Mouse (Mus musculus) heart, postnatal 0 days (tissue): ENCODE results near the gene Fam76b. TPM values are rescaled to one million over a fixed set of nuclear protein-coding genes. Genes with fewer than 3 reads are reported as not detected.

Source experiments
- ATAC-seq: fragments of 200-750 bp; cut with Nextera tagmentation; 2 replicates; pipeline ENCODE4 v1.8.0; 2017; ENCODE audit warnings: low read depth, moderate number of reproducible peaks, moderate library complexity; ENCODE audit not compliant: insufficient read depth
- DNase-seq: peaks from one replicate; pipeline ENCODE4 v3.0.0-alpha.2; 2016; ENCODE audit warnings: low spot score
- H3K27ac ChIP-seq: fragments of 300-500 bp; sonication (generic); 2 replicates; pipeline ENCODE4 v1.5.1; 2014; ENCODE audit warnings: low read depth, mild to moderate bottlenecking
- H3K27me3 ChIP-seq: fragments of 300-500 bp; sonication (generic); 2 replicates; pipeline ENCODE4 v1.6.1; 2014; ENCODE audit warnings: low read length, mixed read lengths; ENCODE audit not compliant: control insufficient read depth, insufficient read depth
- H3K36me3 ChIP-seq: fragments of 300-500 bp; sonication (generic); replicated peaks from 2 replicates; pipeline ENCODE4 v1.6.1; 2014; ENCODE audit warnings: low read length, mixed read lengths; ENCODE audit not compliant: control insufficient read depth, insufficient read depth
- H3K4me1 ChIP-seq: fragments of 300-500 bp; sonication (generic); 2 replicates; pipeline ENCODE4 v1.6.1; 2014; ENCODE audit warnings: antibody characterized with exemption; ENCODE audit not compliant: control insufficient read depth, insufficient read depth
- H3K4me2 ChIP-seq: fragments of 300-500 bp; sonication (generic); 2 replicates; pipeline ENCODE4 v1.6.1; 2014; ENCODE audit warnings: low read depth, mild to moderate bottlenecking, low read length, moderate library complexity
- H3K4me3 ChIP-seq: fragments of 300-500 bp; sonication (generic); 2 replicates; pipeline ENCODE4 v1.5.1; 2014; ENCODE audit warnings: low read depth, low read length
- H3K9ac ChIP-seq: fragments of 300-500 bp; sonication (generic); replicated peaks from 2 replicates; pipeline ENCODE4 v1.6.1; 2014; ENCODE audit warnings: low read depth, low read length, mixed read lengths
- H3K9me3 ChIP-seq: fragments of 300-500 bp; sonication (generic); replicated peaks from 2 replicates; pipeline ENCODE4 v1.6.1; 2016; ENCODE audit warnings: low read length; ENCODE audit not compliant: control insufficient read depth
- CTCF ChIP-seq: IDR thresholded peaks from 2 replicates; pipeline ENCODE4 v1.5.1; 2016; ENCODE audit warnings: antibody characterized with exemption, control low read depth, low read depth
- EP300 ChIP-seq: IDR thresholded peaks from 2 replicates; pipeline ENCODE4 v1.6.1; 2016; ENCODE audit warnings: antibody characterized with exemption, low read depth
- WGBS: fragments of 180-500 bp; shearing (Covaris S2); extraction: QIAGEN DNeasy Blood & Tissue Kit; methylation state at CpG from one replicate; pipeline ENCODE4 v1.1.7; 2014; 5-methylcytosine and 5-hydroxymethylcytosine counted together
- polyA plus RNA-seq: library from polyadenylated mRNA; unstranded; fragments of >200 nt; fragmentation: Nextera tagmentation; extraction: Ambion mirVana; gene quantifications from 2 replicates; pipeline ENCODE4 v1.2.1, GENCODE M21; 2015
- total RNA-seq: library from RNA; depleted of rRNA; stranded (reverse); fragments of >200 nt; gene quantifications from 2 replicates; pipeline ENCODE4 v1.2.3, GENCODE M21; 2014; ENCODE audit warnings: low replicate concordance

Gene Fam76b
- total and polyA plus RNA-seq, 2 experiments from 2014 or later = 9.5 to 17.3 TPM

- peak; percentile 68 for DNase-seq
- Histone ChIP-seq H3K36me3 (peaks cover 15% of the 10 kb centered on the region), H3K4me1 (no peaks in the 10 kb centered on the region), H3K9ac (no peak overlapping the region), H3K27ac (no peak overlapping the region), H3K4me2 (no peak overlapping the region), H3K9me3 (no peaks in the 10 kb centered on the region), H3K4me3 (no peak overlapping the region), H3K27me3 (no peaks in the 10 kb centered on the region)
- TF ChIP-seq CTCF = peak; percentile 70
- no peak for TF ChIP-seq EP300
- WGBS = 69% methylated on average over 10 of the region's 10 CpGs
- ATAC-seq = peak; percentile 73
These were observed 21.3 kb downstream of the Fam76b start for GRCm38 (mm10) chr9:13848481-13849480.

GRCm38 (mm10) chr9:13853876-13854275 is 26.4 kb downstream of the Fam76b start:
- H3K36me3 ChIP-seq = no peaks in the 10 kb centered on the region
- H3K4me3 ChIP-seq = no peak overlapping the region
- 56% methylated on average over 3 of the region's 3 CpGs for WGBS
- DNase-seq = no peak
- H3K27ac ChIP-seq = no peak overlapping the region
- no peak for ATAC-seq
- H3K4me1 ChIP-seq = no peaks in the 10 kb centered on the region
- TF ChIP-seq CTCF = no peak
- TF ChIP-seq EP300 = no peak
- no peak overlapping the region for H3K4me2 ChIP-seq
- H3K9me3 ChIP-seq = no peaks in the 10 kb centered on the region
- H3K27me3 ChIP-seq = no peaks in the 10 kb centered on the region
- no peak overlapping the region for H3K9ac ChIP-seq

GRCm38 (mm10) chr9:13856247-13856646 is 28.7 kb downstream of the Fam76b start:
- Histone ChIP-seq H3K9ac (no peak overlapping the region), H3K36me3 (no peaks in the 10 kb centered on the region), H3K27ac (no peak overlapping the region), H3K4me1 (no peaks in the 10 kb centered on the region), H3K27me3 (no peaks in the 10 kb centered on the region), H3K9me3 (no peaks in the 10 kb centered on the region), H3K4me2 (no peak overlapping the region), H3K4me3 (no peak overlapping the region)
- DNase-seq = no peak
- no peak for ATAC-seq
- WGBS = 83% methylated on average over 1 of the region's 1 CpGs
- no peak for TF ChIP-seq CTCF
- TF ChIP-seq EP300 = no peak

DNA sequence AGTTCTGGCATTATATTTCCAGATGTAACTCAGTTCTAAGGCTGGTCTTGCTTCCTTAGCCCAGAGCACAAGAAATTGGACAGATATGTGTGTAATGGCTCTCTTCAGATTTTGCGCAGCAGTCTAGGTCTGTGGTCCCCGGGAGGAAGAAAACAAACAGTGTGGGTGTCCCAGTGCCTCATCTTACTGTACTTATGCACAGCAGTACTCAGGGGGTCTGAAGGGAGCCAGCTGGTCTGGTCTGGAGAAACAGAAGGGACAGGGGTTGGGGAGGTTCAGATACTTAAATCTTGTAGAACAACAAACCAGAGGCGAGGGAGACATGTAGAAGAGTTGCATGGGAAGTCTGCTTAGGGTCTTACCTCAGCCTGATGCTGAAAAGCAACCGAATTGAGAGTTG is 29.3 kb downstream of the Fam76b start:
- Histone ChIP-seq H3K9ac (no peak overlapping the region), H3K4me3 (no peak overlapping the region), H3K27me3 (no peaks in the 10 kb centered on the region), H3K4me2 (no peak overlapping the region), H3K27ac (no peak overlapping the region), H3K9me3 (no peaks in the 10 kb centered on the region), H3K36me3 (no peaks in the 10 kb centered on the region), H3K4me1 (no peaks in the 10 kb centered on the region)
- 67% methylated on average over 4 of the region's 4 CpGs for WGBS
- ATAC-seq (no peak), DNase-seq (no peak)
- TF ChIP-seq CTCF = no peak
- TF ChIP-seq EP300 = no peak

DNA sequence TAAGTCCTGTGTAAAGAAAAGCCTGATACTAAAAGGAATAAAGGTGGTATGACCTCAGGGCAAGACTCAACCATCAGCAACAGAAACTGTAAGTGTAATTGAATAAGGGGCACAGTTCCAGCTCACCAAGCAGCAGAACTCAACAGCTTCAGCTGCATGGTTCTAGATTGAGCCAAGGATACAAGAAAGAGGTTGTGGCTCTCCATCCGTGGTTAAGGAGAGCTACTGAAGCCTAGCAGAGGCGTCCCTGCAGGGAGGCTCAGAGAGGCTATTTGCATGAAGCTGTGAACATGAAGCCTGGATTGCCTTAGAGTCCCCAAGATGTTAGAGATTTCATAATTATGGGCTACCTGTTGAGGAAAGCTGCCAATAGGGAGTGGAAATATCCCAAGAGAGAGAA is 40.1 kb downstream of the Fam76b start:
- no peak overlapping the region for H3K4me3 ChIP-seq
- no peak overlapping the region for H3K9ac ChIP-seq
- H3K4me1 ChIP-seq = no peaks in the 10 kb centered on the region
- DNase-seq = no peak
- no peak overlapping the region for H3K27ac ChIP-seq
- no peaks in the 10 kb centered on the region for H3K9me3 ChIP-seq
- H3K27me3 ChIP-seq = no peaks in the 10 kb centered on the region
- ATAC-seq = no peak
- TF ChIP-seq CTCF (no peak), EP300 (no peak)
- H3K4me2 ChIP-seq = no peak overlapping the region
- WGBS = 45% methylated on average over 2 of the region's 2 CpGs
- no peaks in the 10 kb centered on the region for H3K36me3 ChIP-seq

GRCm38 (mm10) chr9:13871631-13872030 is 44.1 kb downstream of the Fam76b start:
- Histone ChIP-seq H3K4me1 (no peaks in the 10 kb centered on the region), H3K9ac (no peak overlapping the region), H3K27ac (no peak overlapping the region), H3K9me3 (no peaks in the 10 kb centered on the region), H3K27me3 (no peaks in the 10 kb centered on the region), H3K4me2 (no peak overlapping the region), H3K4me3 (no peak overlapping the region), H3K36me3 (no peaks in the 10 kb centered on the region)
- DNase-seq (no peak), ATAC-seq (no peak)
- WGBS = 81% methylated on average over 7 of the region's 7 CpGs
- TF ChIP-seq CTCF (no peak), EP300 (no peak)
